In genomic region chr11:117829671-117830215, GRCm38 (mm10) we compare ENCODE assay signal across 8 mouse cellular contexts. TPM values are rescaled to one million over a fixed set of nuclear protein-coding genes. Genes with fewer than 3 reads are reported as not detected.
DNase-seq lines count a peak whose midpoint lies in the region; ATAC-seq lines count a peak whose summit lies in the region.
"Had no signal": no experiment of that assay in that cellular context is flagged by ENCODE, and none has a peak within 500 bp of the region (broad histone marks: within the 10 kb centered on the region; RNA-seq: fewer than 3 reads in every experiment).

No protein-coding gene starts in this region.

- 84% methylated on average over 2 of the region's 2 CpGs for WGBS in neural tube, embryonic 13.5 days
- 87% methylated on average over 2 of the region's 2 CpGs for WGBS in neural tube, embryonic 15.5 days
- WGBS in intestine, embryonic 16.5 days = 53% methylated on average over 2 of the region's 2 CpGs
- WGBS in liver, embryonic 11.5 days = 63% methylated on average over 2 of the region's 2 CpGs

- DNase-seq in liver, embryonic 11.5 days (ENCODE audit: low spot score) = no peak
- DNase-seq in yolk sac, embryonic 10.5 days (ENCODE audit: low spot score) = peak; percentile 72
- DNase-seq in gastrocnemius, postnatal 25 days = no peak

- no peaks in the 10 kb centered on the region for H3K9me3 ChIP-seq in neural tube, embryonic 13.5 days
- H3K9me3 ChIP-seq in neural tube, embryonic 15.5 days (replicated peaks) = no peaks in the 10 kb centered on the region
- no peaks in the 10 kb centered on the region for H3K9me3 ChIP-seq in intestine, embryonic 16.5 days (ENCODE audit: control insufficient read depth, low read length)
- no peaks in the 10 kb centered on the region for H3K9me3 ChIP-seq in liver, embryonic 11.5 days (ENCODE audit: control insufficient read depth, low read length)
- H3K9me3 ChIP-seq: midbrain, embryonic 10.5 days had no signal

- peaks cover 66% of the 10 kb centered on the region for H3K4me1 ChIP-seq in neural tube, embryonic 13.5 days (replicated peaks)
- H3K4me1 ChIP-seq in neural tube, embryonic 15.5 days = peaks cover 54% of the 10 kb centered on the region
- peaks cover 54% of the 10 kb centered on the region for H3K4me1 ChIP-seq in intestine, embryonic 16.5 days (ENCODE audit: control insufficient read depth, insufficient read depth, low read length)
- H3K4me1 ChIP-seq in liver, embryonic 11.5 days (replicated peaks; ENCODE audit: control insufficient read depth, insufficient read depth, low read length) = peaks cover 61% of the 10 kb centered on the region

- H3K27me3 ChIP-seq in neural tube, embryonic 13.5 days = no peaks in the 10 kb centered on the region
- H3K27me3 ChIP-seq in neural tube, embryonic 15.5 days (replicated peaks) = no peaks in the 10 kb centered on the region
- H3K27me3 ChIP-seq in intestine, embryonic 16.5 days (replicated peaks; ENCODE audit: control insufficient read depth, insufficient read depth, low read length) = no peaks in the 10 kb centered on the region
- no peaks in the 10 kb centered on the region for H3K27me3 ChIP-seq in liver, embryonic 11.5 days (replicated peaks; ENCODE audit: control insufficient read depth, insufficient read depth, low read length)

- no peaks in the 10 kb centered on the region for H3K36me3 ChIP-seq in neural tube, embryonic 13.5 days
- H3K36me3 ChIP-seq in neural tube, embryonic 15.5 days = no peaks in the 10 kb centered on the region
- H3K36me3 ChIP-seq in intestine, embryonic 16.5 days (ENCODE audit: control insufficient read depth, insufficient read depth, low read length) = no peaks in the 10 kb centered on the region
- no peaks in the 10 kb centered on the region for H3K36me3 ChIP-seq in liver, embryonic 11.5 days (ENCODE audit: control insufficient read depth, insufficient read depth, low read length)
- H3K36me3 ChIP-seq: midbrain, embryonic 10.5 days had no signal

- H3K27ac ChIP-seq in neural tube, embryonic 13.5 days (replicated peaks) = peak overlapping the region; percentile 50; the same call in 1 of the 2 replicates
- no peak overlapping the region for H3K27ac ChIP-seq in neural tube, embryonic 15.5 days (replicated peaks)
- peak overlapping the region; percentile 98 for H3K27ac ChIP-seq in intestine, embryonic 16.5 days (ENCODE audit: low read length)
- H3K27ac ChIP-seq in liver, embryonic 11.5 days (ENCODE audit: low read depth, low read length) = peak overlapping the region; percentile 87

- no peak overlapping the region for H3K4me2 ChIP-seq in neural tube, embryonic 13.5 days
- no peak overlapping the region for H3K4me2 ChIP-seq in neural tube, embryonic 15.5 days
- H3K4me2 ChIP-seq in intestine, embryonic 16.5 days (ENCODE audit: low read depth, low read length) = peak overlapping the region; percentile 17; the same call in 1 of the 2 replicates
- peak overlapping the region; percentile 18 for H3K4me2 ChIP-seq in liver, embryonic 11.5 days

- no peak overlapping the region for H3K9ac ChIP-seq in neural tube, embryonic 13.5 days
- H3K9ac ChIP-seq in neural tube, embryonic 15.5 days (replicated peaks) = no peak overlapping the region
- H3K9ac ChIP-seq in intestine, embryonic 16.5 days (ENCODE audit: low read depth, low read length) = peak overlapping the region; percentile 84
- H3K9ac ChIP-seq in liver, embryonic 11.5 days (ENCODE audit: low read depth, low read length) = no peak overlapping the region

- no peak for ATAC-seq in neural tube, embryonic 13.5 days (ENCODE audit: low read depth)
- no peak for ATAC-seq in neural tube, embryonic 15.5 days (ENCODE audit: low FRiP score)
- ATAC-seq in intestine, embryonic 16.5 days = no peak
- no peak for ATAC-seq in liver, embryonic 11.5 days (replicated peaks; ENCODE audit: low FRiP score)
- ATAC-seq in erythroid progenitor cell, adult 5-6 weeks (replicated peaks; ENCODE audit: low FRiP score, poor library complexity, severe bottlenecking) = no peak

- no peak overlapping the region for H3K4me3 ChIP-seq in neural tube, embryonic 13.5 days
- no peak overlapping the region for H3K4me3 ChIP-seq in neural tube, embryonic 15.5 days (replicated peaks)
- no peak overlapping the region for H3K4me3 ChIP-seq in intestine, embryonic 16.5 days (ENCODE audit: low read length)
- no peak overlapping the region for H3K4me3 ChIP-seq in liver, embryonic 11.5 days (ENCODE audit: low read depth, low read length)
- H3K4me3 ChIP-seq: midbrain, embryonic 10.5 days had no signal

RNA-seq across cellular contexts. Expression of gene Tk1, which starts 3.9 kb away (rescaled TPM):
- polyA plus RNA-seq in neural tube, embryonic 13.5 days (2015; fragmentation: Nextera tagmentation; extraction: Ambion mirVana) = 15.8 and 24.0 TPM in 2 replicates
- polyA plus RNA-seq in neural tube, embryonic 15.5 days (2015; fragmentation: Nextera tagmentation; extraction: Ambion mirVana) = 15.6 and 42.9 TPM in 2 replicates
- 119 and 147 TPM in 2 replicates for polyA plus RNA-seq in intestine, embryonic 16.5 days (2015; fragmentation: Nextera tagmentation; extraction: Ambion mirVana)
- polyA plus RNA-seq in liver, embryonic 11.5 days (2014; fragmentation: Nextera tagmentation; extraction: Ambion mirVana) = 185 and 192 TPM in 2 replicates
- total RNA-seq in erythroid progenitor cell, adult 5-6 weeks (2015; ENCODE audit: low replicate concordance) = 462 and 532 TPM in 2 replicates
- total RNA-seq in erythroid progenitor cell, adult 5-6 weeks (2017; ENCODE audit: low replicate concordance) = 549 and 716 TPM in 2 replicates
- total RNA-seq in gastrocnemius, postnatal 25 days (2021) = 1 to 10 TPM; 2.8 to 4.3 TPM

RNA-seq across cellular contexts. Expression of gene Afmid, which starts 4.0 kb away (rescaled TPM):
- 2.7 and 3.3 TPM in 2 replicates for polyA plus RNA-seq in neural tube, embryonic 13.5 days (2015; fragmentation: Nextera tagmentation; extraction: Ambion mirVana)
- polyA plus RNA-seq in neural tube, embryonic 15.5 days (2015; fragmentation: Nextera tagmentation; extraction: Ambion mirVana) = 6.0 and 8.0 TPM in 2 replicates
- polyA plus RNA-seq in intestine, embryonic 16.5 days (2015; fragmentation: Nextera tagmentation; extraction: Ambion mirVana) = 9.6 and 10.7 TPM in 2 replicates
- 8.4 and 11.1 TPM in 2 replicates for polyA plus RNA-seq in liver, embryonic 11.5 days (2014; fragmentation: Nextera tagmentation; extraction: Ambion mirVana)
- 38.6 and 38.9 TPM in 2 replicates for total RNA-seq in erythroid progenitor cell, adult 5-6 weeks (2015; ENCODE audit: low replicate concordance)
- 70.3 and 75.6 TPM in 2 replicates for total RNA-seq in erythroid progenitor cell, adult 5-6 weeks (2017; ENCODE audit: low replicate concordance)
- total RNA-seq in gastrocnemius, postnatal 25 days (2021) = 1 to 10 TPM; 1.9 to 3.1 TPM

RNA-seq across cellular contexts. Expression of gene Birc5, which starts 19.3 kb away (rescaled TPM):
- 50.1 and 68.8 TPM in 2 replicates for polyA plus RNA-seq in neural tube, embryonic 13.5 days (2015; fragmentation: Nextera tagmentation; extraction: Ambion mirVana)
- polyA plus RNA-seq in neural tube, embryonic 15.5 days (2015; fragmentation: Nextera tagmentation; extraction: Ambion mirVana) = 26.7 and 88.4 TPM in 2 replicates
- 259 and 306 TPM in 2 replicates for polyA plus RNA-seq in intestine, embryonic 16.5 days (2015; fragmentation: Nextera tagmentation; extraction: Ambion mirVana)
- polyA plus RNA-seq in liver, embryonic 11.5 days (2014; fragmentation: Nextera tagmentation; extraction: Ambion mirVana) = 430 and 440 TPM in 2 replicates
- 782 and 936 TPM in 2 replicates for total RNA-seq in erythroid progenitor cell, adult 5-6 weeks (2015; ENCODE audit: low replicate concordance)
- 871 and 1,077 TPM in 2 replicates for total RNA-seq in erythroid progenitor cell, adult 5-6 weeks (2017; ENCODE audit: low replicate concordance)
- under 1 TPM in 1 of 2 experiments, not detected in 1; 0.86 TPM for total RNA-seq in gastrocnemius, postnatal 25 days (2021)

RNA-seq across cellular contexts. Expression of gene Gm20708, which starts 20.3 kb away (rescaled TPM):
- polyA plus RNA-seq in neural tube, embryonic 13.5 days (2015; fragmentation: Nextera tagmentation; extraction: Ambion mirVana) = 0.56 and 1.6 TPM in 2 replicates
- polyA plus RNA-seq in neural tube, embryonic 15.5 days (2015; fragmentation: Nextera tagmentation; extraction: Ambion mirVana) = 0.95 and 1.7 TPM in 2 replicates
- polyA plus RNA-seq in intestine, embryonic 16.5 days (2015; fragmentation: Nextera tagmentation; extraction: Ambion mirVana) = 0.20 and 0.29 TPM in 2 replicates
- 0.21 and 0.80 TPM in 2 replicates for polyA plus RNA-seq in liver, embryonic 11.5 days (2014; fragmentation: Nextera tagmentation; extraction: Ambion mirVana)
- 72.1 and 80.7 TPM in 2 replicates for total RNA-seq in erythroid progenitor cell, adult 5-6 weeks (2015; ENCODE audit: low replicate concordance)
- total RNA-seq in erythroid progenitor cell, adult 5-6 weeks (2017; ENCODE audit: low replicate concordance) = 3.4 and 18.5 TPM in 2 replicates
- 1 to 10 TPM; 1.0 to 1.1 TPM for total RNA-seq in gastrocnemius, postnatal 25 days (2021)

RNA-seq across cellular contexts. Expression of gene Syngr2, which starts 20.3 kb away (rescaled TPM):
- 15.3 and 17.5 TPM in 2 replicates for polyA plus RNA-seq in neural tube, embryonic 13.5 days (2015; fragmentation: Nextera tagmentation; extraction: Ambion mirVana)
- 13.7 and 52.4 TPM in 2 replicates for polyA plus RNA-seq in neural tube, embryonic 15.5 days (2015; fragmentation: Nextera tagmentation; extraction: Ambion mirVana)
- 170 and 173 TPM in 2 replicates for polyA plus RNA-seq in intestine, embryonic 16.5 days (2015; fragmentation: Nextera tagmentation; extraction: Ambion mirVana)
- polyA plus RNA-seq in liver, embryonic 11.5 days (2014; fragmentation: Nextera tagmentation; extraction: Ambion mirVana) = 92.1 and 99.4 TPM in 2 replicates
- 65.4 and 86.5 TPM in 2 replicates for total RNA-seq in erythroid progenitor cell, adult 5-6 weeks (2015; ENCODE audit: low replicate concordance)
- total RNA-seq in erythroid progenitor cell, adult 5-6 weeks (2017; ENCODE audit: low replicate concordance) = 35.0 and 41.8 TPM in 2 replicates
- 100 to 1,000 TPM; 143 to 146 TPM for total RNA-seq in gastrocnemius, postnatal 25 days (2021)

Comparison
In these comparisons a context has a peak if more than half of its experiments do, and no peak if none do; other contexts are left out.
1. H3K4me2 ChIP-seq: peak in intestine, embryonic 16.5 days (single experiment) and liver, embryonic 11.5 days (single experiment); none in neural tube, embryonic 13.5 days (single experiment) and neural tube, embryonic 15.5 days (single experiment).